Mouse (Mus musculus) cerebellum, postnatal 10 days (tissue): Measurements from ENCODE around the gene Anxa8.

ENCODE experiments used
- DNase-seq, 2 experiments: peaks; one replicate each; pipeline ENCODE4 v3.0.0; 2021; ENCODE audit warnings: mixed read lengths in 2 of 2

Anxa8 gene

GRCm38 (mm10) chr14:34120016-34120910 is 34.5 kb downstream of the Anxa8 start:
- no peak for DNase-seq

GRCm38 (mm10) chr14:34120923-34121351 is 35.2 kb downstream of the Anxa8 start:
- DNase-seq: no peak

GRCm38 (mm10) chr14:34121691-34122090 is 35.9 kb downstream of the Anxa8 start:
- DNase-seq: no peak

GRCm38 (mm10) chr14:34131216-34131615 is 45.4 kb downstream of the Anxa8 start:
- no peak for DNase-seq

- no peak for DNase-seq
Observed at GRCm38 (mm10) chr14:34135391-34135790, 49.6 kb downstream of the Anxa8 start.

- no peak for DNase-seq
Observed at GRCm38 (mm10) chr14:34139671-34140664, 54.2 kb downstream of the Anxa8 start.

GRCm38 (mm10) chr14:34142316-34142715 is 56.5 kb downstream of the Anxa8 start:
- DNase-seq: no peak

- no peak for DNase-seq
Observed at GRCm38 (mm10) chr14:34142915-34143314, 57.1 kb downstream of the Anxa8 start.
